Mouse (Mus musculus) embryo, embryonic 10.5 days (tissue): ENCODE measurements around the gene Mrps5.

Source experiments
- DNase-seq: peaks from one replicate; pipeline ENCODE4 v3.0.0-alpha.2; 2015; ENCODE audit warnings: low spot score

The Mrps5 gene

DNA sequence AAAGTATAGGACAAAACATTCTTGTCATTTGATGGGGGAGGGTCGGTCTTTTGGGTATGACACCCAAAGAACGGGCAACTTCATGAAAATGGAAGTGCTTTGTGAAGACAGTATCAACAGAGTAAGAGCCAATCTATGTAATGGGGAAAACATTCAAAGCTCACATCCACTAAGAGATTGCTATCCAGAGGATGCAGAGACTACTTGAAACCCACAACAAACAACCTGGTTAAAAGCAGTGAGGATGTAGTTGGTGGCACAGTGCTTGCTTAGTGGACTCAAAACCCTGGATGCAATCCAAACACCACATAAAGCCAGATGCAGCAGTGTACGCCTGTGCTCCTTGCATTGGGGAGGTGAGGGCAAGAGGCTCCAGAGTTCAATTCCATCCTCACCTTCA lies 32.3 kb downstream of the Mrps5 start:
- no peak for DNase-seq

DNA sequence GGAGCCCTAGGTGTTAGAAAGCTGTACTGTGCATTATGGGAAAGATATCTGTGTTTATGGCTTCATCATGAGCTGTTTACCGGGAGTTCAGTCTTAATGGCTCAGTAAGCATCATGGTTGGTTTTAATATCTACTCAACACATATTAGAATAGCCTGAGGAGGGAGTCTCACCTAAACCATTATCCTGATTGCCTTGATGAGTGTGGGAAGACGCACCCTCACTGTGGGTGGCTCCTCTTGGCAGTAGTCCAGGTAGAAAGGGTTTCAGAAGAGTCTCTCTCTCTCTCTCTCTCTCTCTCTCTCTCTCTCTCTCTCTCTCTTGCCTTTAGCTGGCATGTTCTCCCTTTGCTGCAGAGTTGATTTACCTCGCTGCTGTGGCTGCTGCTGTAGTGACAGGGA lies 35.0 kb downstream of the Mrps5 start:
- no peak for DNase-seq

DNA sequence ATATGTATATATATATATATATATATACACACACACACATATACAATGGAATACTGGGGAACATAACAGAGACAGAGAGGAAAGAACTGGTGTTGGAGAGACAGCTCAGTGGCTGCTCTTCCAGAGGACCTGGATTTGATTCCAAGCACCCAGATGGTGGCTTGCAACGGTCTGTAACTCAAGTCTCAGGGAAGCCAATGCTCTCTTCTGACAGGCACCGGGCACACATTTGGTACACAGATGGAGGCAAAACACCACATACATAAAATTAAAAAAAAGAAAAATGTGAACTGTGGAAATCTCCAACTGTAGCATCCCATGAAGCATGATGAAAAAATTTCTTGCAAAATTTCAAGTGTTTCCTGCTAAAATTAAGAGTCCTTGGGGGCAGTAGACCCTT lies 37.8 kb downstream of the Mrps5 start:
- no peak for DNase-seq

DNA sequence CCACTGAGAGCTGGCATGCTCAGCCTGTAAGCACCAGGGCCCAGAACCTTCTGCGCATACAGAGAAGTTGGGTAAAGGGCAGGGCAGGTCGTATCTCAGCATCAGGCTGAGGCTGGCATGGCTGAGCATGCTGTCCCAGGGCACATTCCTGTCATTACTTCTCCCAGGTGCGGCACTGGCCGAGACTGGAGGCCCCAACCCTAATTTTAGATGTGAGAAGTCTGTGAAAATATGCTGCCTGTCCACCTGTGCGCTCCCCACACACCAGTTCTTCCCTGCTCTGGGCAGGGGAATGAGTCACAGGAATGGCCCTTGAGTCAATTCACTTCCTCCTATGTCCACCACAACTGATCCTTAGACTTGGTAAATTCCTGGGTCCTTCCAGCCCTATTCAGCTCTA lies 38.6 kb downstream of the Mrps5 start:
- no peak for DNase-seq

DNA sequence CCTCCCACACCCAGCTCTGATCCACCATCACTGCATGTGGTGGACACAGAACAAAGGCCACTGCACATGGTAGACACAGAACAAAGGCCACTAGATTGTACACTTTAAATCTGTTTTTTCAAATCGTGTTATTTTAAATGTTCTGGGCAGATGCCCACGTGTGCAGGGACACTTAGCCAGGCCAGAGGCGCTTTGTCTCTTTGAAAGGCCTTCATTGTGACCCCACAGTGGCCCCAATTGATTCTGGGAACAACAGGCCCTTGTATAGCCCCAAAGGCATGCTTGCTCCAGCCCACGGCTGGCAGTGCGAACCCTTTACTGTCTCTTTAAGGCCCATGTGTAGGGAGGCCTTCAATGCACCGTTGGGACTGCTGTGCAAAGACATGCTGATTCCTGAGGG lies 40.3 kb downstream of the Mrps5 start:
- DNase-seq = peak; percentile 7

DNA sequence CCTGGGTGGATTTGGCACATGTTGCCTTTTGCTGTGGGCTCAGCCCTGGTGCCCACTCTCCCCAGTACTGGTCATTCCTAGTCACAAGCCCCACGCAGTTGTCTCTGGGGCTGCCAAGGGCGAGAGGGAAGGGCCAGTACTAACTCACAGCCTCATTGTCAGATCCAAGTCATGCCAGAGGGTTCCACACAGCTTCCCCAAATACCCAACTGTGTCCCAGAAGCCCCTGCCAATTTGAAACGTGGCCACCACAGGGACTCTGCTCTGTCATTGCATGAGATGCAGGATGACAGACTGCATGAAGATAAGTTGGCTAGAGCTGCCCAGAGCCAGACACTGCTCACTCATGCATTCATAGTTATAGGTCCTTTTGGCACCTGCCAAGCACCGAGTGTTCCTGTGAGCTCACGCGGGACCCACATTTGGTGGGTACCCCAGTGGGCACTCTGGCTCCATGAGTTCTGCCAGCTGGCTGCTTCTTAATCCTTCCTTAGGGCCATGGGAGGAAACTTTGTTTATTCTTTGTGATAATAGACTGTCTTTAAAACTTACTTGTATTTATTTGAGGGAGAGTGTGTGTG lies 41.1 kb downstream of the Mrps5 start:
- DNase-seq = no peak

DNA sequence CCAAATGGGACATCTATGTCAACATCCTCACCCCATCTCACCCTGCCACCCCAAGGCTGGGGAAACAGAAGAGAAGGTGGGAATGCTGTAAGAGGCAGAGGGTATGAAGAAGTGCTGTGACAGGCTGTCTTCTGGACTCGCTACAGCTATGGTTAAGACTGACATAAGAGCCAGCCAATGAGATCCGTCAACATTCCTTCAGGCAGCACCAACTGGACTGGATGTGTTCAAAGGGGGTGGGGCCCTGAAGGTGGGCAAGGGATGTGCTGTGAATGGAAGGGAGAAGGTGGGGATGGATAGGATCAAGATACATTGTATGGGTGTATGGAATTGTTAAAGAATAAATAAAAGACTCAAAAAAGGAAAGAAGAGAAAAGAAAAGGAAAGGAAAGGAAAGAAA lies 45.6 kb downstream of the Mrps5 start:
- DNase-seq = no peak

DNA sequence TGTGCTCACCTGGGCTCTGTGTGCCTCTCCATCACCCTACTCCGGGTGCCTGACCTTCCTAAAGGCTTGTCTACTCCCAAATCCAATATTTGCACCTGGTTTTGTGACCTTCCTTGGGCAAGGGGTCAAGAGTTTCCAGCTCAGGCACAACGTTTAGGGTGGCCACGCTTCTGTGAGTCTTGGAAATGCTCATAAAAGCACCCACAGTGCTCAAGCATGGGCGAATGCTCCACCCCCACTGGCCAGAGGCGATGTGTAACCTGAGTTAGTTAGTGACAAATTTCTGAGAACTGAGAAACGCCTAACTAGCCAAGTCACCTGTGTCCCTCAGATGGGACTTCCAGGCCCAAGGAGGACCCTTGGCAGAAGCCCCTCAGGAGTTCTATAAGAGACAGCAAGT lies 48.6 kb downstream of the Mrps5 start:
- no peak for DNase-seq

DNA sequence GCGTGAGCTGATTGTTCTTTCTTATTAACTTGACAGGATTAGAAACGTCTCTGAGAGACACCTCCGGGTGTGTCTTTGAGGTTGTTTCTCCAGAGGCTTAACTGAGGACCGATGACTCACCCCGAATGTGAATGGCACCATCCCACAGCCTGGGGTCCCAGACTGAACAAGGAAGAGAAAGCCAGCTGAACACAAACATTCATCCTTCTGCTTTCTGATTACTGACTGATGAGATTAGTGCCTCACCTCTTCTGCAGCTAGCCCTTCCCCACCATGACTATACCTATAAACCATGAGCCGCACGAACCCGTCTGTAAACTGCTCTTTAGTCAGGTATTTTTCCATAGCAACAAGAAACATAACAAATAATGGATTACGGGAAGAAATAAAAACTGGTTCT lies 52.0 kb downstream of the Mrps5 start:
- DNase-seq = no peak

DNA sequence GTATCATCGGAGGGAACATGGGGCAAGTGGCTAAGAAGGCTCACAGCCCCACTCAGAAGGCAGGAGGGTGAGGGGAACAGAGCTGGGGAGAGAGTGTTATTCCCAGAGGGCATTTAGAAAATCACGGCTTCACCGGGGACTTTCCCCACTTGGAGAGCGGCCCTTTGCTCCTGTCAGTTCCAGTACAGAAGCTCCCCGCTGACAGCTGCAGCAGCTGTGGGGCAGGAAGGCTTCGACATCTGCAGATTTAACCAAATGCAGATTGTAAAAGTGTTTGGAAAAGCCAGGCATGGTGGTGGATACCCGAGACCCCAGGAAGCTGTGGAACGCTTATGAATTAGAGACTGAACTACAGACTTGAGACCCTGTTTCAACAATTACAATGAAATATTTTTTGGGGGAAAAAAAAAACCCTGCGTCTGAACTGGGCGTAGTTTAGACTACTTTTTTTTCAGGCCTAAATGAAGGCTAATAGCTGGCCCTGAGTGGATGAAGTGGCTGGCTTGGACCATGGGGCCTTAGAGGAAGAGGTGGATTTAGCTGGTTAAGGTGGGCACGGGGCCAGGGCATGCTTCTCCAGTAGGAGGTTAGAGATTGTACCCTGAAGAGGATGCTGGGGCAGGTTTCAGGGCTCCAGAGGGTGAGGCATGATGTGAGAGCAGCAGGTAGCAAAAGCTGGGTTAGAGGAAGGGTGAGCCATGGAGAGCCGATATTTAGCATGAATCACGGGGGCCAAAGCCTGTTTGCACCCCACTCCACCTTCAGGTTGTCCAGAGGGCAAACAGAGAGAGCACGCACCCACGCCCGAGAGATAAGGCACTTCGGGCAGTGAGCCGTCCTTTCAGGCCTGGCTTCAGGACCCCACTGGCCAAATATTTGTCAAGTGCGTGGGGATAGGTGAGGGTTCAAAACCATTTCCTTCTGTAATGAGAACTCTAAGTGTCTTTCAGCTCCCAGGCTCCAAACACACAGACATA lies 57.0 kb downstream of the Mrps5 start:
- DNase-seq = peak; percentile 22

DNA sequence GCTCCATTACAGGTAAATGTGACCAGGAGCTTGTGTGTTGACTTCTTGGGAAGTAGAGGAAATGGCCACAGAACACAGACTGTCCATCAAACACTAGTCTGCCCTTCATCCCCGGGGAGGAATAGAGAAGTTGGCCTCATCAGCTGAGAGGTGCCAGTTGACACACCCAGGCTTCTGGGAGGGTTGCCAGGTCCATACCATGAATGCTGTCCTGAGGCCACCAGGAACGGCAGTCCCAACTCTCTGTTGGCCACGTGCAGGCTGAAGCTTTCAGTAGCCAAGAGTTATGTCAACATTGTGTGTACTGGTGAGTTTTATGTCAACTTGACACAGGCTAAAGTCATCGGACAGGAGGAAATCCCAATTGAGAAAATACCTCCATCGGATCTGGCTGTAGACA lies 59.9 kb downstream of the Mrps5 start:
- no peak for DNase-seq

DNA sequence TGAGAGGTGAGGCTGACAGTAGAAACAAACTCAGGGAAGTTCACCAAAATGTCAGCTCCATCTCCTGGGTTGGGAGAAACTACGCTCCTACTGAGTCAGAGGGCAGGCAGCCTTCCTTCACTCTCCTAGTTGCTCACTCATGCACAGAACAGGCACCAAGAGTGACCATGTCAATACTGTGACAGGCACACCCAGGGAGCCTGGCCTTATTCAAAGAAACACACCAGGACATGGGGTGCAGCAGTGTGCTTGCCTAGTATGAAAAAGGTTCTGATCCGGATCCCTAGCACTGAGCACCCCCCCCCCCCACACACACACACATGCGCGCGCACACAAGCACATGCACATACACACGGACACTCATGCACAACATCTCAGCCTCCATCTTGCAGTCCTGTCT lies 61.1 kb downstream of the Mrps5 start:
- DNase-seq = no peak

DNA sequence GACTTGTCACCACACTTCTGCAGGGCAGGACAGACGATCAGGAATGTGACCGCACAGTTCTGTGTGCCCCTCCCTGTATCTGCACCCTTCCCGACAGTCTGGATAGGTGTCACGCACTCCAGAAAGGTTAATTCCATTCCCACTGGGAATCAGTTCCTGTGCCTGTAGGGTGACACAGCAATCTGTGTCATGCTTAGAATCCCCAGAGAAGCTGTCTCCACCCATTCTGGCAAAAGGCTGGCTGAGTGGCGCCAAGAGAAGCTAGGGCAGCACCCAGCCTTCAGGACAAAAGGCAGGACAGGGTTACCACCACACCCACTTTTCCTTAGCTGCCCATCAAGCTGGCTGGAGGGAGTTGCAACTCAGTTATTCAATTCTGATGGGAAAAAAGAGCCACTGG lies 62.9 kb downstream of the Mrps5 start:
- DNase-seq = no peak

DNA sequence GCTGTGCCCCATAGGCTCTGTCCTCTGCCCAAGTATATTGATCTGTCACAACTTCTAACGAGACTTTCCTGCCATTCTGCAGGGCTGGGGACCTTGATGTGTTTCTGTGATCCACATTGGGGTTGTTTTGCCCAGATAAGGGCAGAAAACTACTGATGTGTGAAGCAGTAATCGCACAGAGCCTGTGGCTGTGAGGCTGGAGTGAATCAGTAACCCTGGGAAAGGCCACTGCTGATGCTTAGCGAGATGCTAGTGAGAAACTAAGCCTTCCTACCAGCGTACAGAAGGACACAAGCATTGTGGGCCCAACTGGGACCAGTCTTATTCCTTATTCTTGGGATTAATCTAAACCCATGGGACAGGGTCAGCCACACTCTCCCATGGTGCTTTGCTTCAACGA lies 64.6 kb downstream of the Mrps5 start:
- DNase-seq = no peak

DNA sequence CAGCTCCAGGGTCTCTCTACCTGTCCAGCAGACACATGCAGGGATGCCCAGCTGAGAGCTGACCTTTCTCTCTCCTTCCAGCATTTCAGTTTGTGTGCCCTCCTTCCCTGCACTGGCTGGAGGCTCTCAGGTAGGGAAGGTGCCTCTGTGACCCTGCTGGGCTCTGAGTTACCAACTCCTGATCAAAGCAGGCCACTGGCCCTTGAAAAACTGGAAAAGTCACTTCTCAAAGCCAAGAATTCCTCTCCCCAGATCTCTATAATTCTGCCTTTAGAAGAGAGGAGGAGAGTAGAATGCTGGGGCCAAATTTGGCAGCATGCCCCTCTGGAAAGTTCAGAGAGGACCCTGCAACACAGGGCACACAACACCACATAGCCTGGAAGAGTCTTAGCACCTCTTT lies 65.3 kb downstream of the Mrps5 start:
- DNase-seq = no peak

DNA sequence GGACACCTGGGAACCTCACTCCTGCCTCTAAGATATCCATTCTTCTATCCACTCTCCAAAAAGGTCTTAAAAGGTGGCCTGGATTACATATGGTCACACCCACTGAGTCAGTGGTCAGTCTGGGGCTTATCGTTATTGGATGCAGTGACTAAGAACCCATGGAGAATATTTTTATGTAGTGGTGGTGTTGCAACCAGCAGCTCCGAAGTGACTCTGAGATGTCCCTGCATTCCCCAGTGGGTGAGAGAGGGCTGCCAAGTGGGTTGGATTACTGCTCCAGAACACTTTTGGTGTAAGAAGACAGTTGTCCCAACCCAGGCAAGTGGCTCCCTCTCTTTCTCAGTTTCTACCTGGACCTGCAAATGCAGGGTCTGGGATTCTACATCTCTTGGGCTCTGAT lies 65.8 kb downstream of the Mrps5 start:
- no peak for DNase-seq

DNA sequence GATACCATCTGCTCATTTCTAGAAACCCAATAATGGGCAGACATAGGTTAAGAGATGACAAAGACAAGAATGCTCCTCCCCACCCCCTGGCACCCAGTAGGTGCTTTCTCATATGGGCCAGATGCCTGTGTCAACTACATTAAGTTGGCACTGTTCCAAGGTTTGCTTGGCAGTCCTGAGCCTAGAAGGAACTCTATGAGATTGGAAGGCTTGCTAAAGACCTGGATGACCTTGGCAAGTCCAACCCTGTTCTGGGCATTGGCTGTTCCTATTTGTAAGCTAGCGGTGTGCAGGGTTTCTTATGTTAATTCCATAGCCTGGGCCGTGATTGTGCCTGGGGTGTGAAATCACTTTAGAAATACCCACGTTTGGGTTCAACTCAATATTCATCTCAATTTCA lies 67.8 kb downstream of the Mrps5 start:
- DNase-seq = no peak

DNA sequence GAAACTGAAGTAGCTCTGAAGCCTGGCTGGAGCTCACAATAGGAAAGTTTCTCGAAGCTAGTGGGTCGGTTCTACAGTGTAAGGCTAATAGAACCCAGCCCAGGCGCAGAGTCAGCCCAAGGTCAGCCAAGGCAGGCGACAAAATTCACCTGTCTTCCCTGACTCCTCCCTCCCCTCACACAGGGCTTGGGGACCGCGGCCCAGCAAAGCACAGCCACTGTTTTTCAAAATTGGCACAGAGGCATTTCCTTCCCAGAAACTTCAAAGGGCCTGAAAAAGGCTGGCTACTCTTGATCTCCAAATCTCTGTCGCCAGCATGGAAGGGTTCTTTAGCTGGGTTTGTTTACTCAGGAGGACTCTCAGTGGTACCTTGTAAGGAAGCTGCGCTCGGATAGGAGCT lies 68.4 kb downstream of the Mrps5 start:
- peak; percentile 19 for DNase-seq

DNA sequence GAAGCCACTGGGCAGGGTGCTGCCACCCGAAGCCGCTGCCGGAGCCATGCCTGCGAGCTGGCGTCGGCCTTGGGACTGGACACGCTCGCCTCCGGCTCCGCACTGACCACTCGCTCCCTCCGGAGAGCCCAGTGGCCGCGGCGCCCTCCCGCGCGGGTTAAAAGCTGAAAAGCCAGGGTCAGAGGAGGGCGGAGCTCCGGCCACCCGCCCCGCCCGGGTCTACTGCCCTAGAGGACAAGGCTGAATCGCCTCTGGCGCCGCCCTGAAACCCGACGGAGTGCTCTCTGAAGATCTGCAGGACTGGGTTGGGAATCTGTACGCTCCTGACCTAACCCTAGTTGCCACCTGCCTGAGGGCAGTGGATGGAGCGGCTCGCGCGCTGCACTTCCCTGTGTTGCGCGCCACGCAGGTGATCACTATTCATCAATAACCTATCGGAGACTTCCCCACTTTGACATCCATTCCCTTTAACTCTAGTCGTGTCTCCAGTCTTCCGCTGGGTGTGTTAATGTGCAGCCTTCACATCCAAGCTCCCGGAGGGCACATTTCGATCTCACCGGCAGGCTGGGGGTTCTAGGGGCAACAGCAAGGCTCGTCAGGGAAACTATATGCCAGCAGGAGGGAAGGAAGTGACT lies 69.2 kb downstream of the Mrps5 start, which contains the start of gene Mal:
Gene Mal (minus strand): TSS at position 610 of the 635 bp plus-strand sequence.
- DNase-seq = peak; percentile 73
